Mouse (Mus musculus) telencephalon, adult 2 months (tissue): ENCODE measurements around the gene Ina.
A peak's percentile ranks its signal among the peaks of the same experiment; 100 is the strongest.

Experiments used
- DNase-seq: peaks from one replicate; pipeline ENCODE4 v3.0.0-alpha.2; 2011; ENCODE audit warnings: low read depth, low spot score

Gene Ina

GRCm38 (mm10) chr19:47052927-47053326 lies 38.4 kb downstream of the Ina start:
- DNase-seq, result no peak

GRCm38 (mm10) chr19:47053471-47053870 lies 39.0 kb downstream of the Ina start:
- no peak for DNase-seq

GRCm38 (mm10) chr19:47057684-47058083 lies 43.2 kb downstream of the Ina start:
- no peak for DNase-seq

GRCm38 (mm10) chr19:47065860-47066259 lies 51.4 kb downstream of the Ina start:
- DNase-seq, result no peak

GRCm38 (mm10) chr19:47067096-47067882 lies 52.8 kb downstream of the Ina start, which contains the start of gene Taf5:
Taf5 (plus strand) TSS chr19:47067746.
- peak; percentile 95 for DNase-seq

GRCm38 (mm10) chr19:47067924-47068611 lies 53.6 kb downstream of the Ina start:
- peak; percentile 64 for DNase-seq
